Mouse (Mus musculus): ENCODE measurements at regions not wholly inside any gene's neighbourhood (a gene's known extent, or its start where the extent isn't known, plus 50 kb on each side); places are given as distances from the start of the nearest gene placed in this dataset.

DNA sequence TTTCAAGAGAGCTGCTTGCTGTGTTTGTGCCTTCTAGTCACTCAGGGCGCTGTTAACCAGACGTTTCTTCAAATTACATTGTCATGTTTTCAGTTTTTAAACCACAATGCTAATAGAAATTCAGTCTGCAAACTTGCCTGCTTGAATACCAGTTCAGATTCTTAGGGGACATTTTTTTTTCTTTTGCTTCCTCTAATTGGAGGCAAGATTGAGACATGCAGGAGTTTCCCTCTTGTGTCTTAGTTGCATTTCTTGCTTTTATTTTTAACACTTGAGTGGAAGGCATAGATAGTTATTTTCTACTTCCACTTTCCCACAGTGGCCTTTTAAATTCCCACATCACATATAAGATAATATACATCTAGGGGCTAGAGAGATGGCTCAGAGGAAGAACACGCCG is 246.8 kb downstream of the Grpr start:
- Histone ChIP-seq H3K4me2 (ENCODE audit: low read depth, low read length) (no peak overlapping the region), H3K27ac (ENCODE audit: low read length) (no peak overlapping the region), H3K4me3 (ENCODE audit: low read length) (no peak overlapping the region), H3K4me1 (replicated peaks; ENCODE audit: control insufficient read depth, insufficient read depth, low read length) (no peaks in the 10 kb centered on the region), H3K9me3 (ENCODE audit: control insufficient read depth, low read length) (no peaks in the 10 kb centered on the region), H3K9ac (ENCODE audit: low read length) (no peak overlapping the region), H3K36me3 (ENCODE audit: control insufficient read depth, insufficient read depth, low read length) (no peaks in the 10 kb centered on the region), H3K27me3 (ENCODE audit: control insufficient read depth, insufficient read depth, low read depth, low read length) (no peaks in the 10 kb centered on the region)
- WGBS = 71% methylated on average over 4 of the region's 4 CpGs
- no peak for ATAC-seq (ENCODE audit: low read depth)

DNA sequence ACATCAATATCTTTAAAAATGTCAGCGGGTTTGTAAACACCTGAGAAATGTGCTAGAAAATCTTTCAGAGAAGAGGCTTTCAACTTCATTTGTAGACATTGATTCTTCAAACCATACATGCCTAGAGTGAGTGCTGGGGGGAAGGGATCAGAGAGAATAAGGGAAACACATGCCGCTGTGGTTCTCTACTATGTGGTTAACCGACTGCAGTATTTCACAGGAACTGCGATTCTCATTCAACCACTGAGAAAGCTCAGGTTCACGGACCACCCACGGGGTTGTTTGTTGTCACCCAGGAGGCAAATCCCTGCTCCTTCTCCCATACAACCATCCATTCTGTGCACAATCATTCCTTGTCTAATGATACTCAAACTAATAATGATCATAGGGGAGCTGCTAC is 248.4 kb downstream of the Grpr start:
- Histone ChIP-seq H3K36me3 (ENCODE audit: control insufficient read depth, insufficient read depth, low read length) (no peaks in the 10 kb centered on the region), H3K27ac (ENCODE audit: low read length) (no peak overlapping the region)
- no peak for ATAC-seq (ENCODE audit: low read depth)

DNA sequence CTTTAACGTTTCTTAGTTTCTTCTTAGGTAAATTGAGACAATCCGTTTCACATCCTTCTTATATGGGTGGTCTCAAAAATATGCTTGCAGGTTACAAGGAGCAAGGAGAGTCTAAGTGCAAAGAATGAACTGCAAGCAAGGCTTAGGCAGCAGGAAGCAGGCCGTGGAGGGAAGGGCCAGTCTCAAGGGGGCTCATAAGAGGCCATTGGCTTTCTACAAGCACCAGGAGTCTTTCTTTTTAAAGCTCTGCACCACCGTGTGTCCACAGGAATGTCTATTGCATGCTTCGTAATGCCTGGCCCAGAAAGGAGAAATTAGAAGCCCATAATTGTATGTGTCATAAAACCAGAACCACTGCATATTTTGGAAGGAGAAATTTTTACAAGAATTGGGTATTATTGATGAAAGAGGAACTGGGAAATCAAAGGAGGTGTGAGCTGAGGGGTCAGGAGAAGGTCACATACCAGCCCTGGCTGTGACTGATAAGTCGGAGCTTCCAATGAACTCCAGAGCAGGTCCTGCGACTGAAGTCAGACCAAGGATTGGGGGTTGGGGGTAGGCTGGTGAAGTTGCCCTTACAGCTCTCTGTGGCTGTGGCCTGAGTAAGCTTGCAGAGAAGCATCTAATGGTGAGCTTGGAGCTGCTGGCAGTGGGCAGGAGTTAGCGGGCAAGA is 252.4 kb downstream of the Grpr start:
- Histone ChIP-seq H3K9ac (ENCODE audit: low read length) (no peak overlapping the region), H3K27me3 (ENCODE audit: control insufficient read depth, insufficient read depth, low read depth, low read length) (no peaks in the 10 kb centered on the region), H3K4me2 (ENCODE audit: low read depth, low read length) (no peak overlapping the region), H3K4me3 (ENCODE audit: low read length) (no peak overlapping the region), H3K27ac (ENCODE audit: low read length) (no peak overlapping the region), H3K36me3 (ENCODE audit: control insufficient read depth, insufficient read depth, low read length) (no peaks in the 10 kb centered on the region), H3K9me3 (ENCODE audit: control insufficient read depth, low read length) (no peaks in the 10 kb centered on the region), H3K4me1 (replicated peaks; ENCODE audit: control insufficient read depth, insufficient read depth, low read length) (no peaks in the 10 kb centered on the region)
- WGBS = 38% methylated on average over 8 of the region's 8 CpGs
- 0 out of 2 replicates have a peak, but pooled peaks have one; percentile 36 for ATAC-seq (ENCODE audit: low read depth)

More for the DNA sequence above, 248.4 kb downstream of the Grpr start:
- Histone ChIP-seq H3K9me3 (ENCODE audit: control insufficient read depth, low read length) (no peaks in the 10 kb centered on the region), H3K4me3 (ENCODE audit: low read length) (no peak overlapping the region), H3K4me2 (ENCODE audit: low read depth, low read length) (no peak overlapping the region), H3K9ac (ENCODE audit: low read length) (no peak overlapping the region), H3K27me3 (ENCODE audit: control insufficient read depth, insufficient read depth, low read depth, low read length) (no peaks in the 10 kb centered on the region), H3K4me1 (replicated peaks; ENCODE audit: control insufficient read depth, insufficient read depth, low read length) (no peaks in the 10 kb centered on the region)
- WGBS = 81% methylated on average over 6 of the region's 6 CpGs

DNA sequence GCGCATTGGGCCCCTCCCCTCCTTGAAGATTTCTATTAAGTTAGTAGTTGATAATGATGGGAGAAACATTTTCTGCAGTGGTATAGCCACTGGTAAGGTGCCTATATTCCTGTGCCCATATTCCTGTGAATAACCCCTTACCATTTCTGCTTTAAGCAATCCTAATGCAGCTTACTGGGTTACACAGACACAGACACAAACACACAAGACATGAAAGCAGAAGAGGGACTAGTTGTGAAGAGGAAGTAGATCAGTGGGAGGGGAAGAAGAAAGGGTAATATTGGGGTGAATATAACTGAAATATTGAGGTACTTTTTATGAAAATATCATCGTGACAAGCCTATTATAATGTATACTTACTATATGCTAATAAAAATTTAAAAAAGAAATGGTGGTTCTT is 288.2 kb downstream of the Grpr start:
- Histone ChIP-seq H3K27ac (ENCODE audit: low read length) (no peak overlapping the region), H3K9ac (ENCODE audit: low read length) (no peak overlapping the region), H3K4me3 (ENCODE audit: low read length) (no peak overlapping the region), H3K27me3 (ENCODE audit: control insufficient read depth, insufficient read depth, low read depth, low read length) (no peaks in the 10 kb centered on the region; the same call in 1 of the 2 replicates), H3K4me2 (ENCODE audit: low read depth, low read length) (no peak overlapping the region), H3K9me3 (ENCODE audit: control insufficient read depth, low read length) (no peaks in the 10 kb centered on the region), H3K4me1 (replicated peaks; ENCODE audit: control insufficient read depth, insufficient read depth, low read length) (no peaks in the 10 kb centered on the region), H3K36me3 (ENCODE audit: control insufficient read depth, insufficient read depth, low read length) (no peaks in the 10 kb centered on the region)
- 92% methylated on average over 2 of the region's 2 CpGs for WGBS
- ATAC-seq (ENCODE audit: low read depth) = no peak

DNA sequence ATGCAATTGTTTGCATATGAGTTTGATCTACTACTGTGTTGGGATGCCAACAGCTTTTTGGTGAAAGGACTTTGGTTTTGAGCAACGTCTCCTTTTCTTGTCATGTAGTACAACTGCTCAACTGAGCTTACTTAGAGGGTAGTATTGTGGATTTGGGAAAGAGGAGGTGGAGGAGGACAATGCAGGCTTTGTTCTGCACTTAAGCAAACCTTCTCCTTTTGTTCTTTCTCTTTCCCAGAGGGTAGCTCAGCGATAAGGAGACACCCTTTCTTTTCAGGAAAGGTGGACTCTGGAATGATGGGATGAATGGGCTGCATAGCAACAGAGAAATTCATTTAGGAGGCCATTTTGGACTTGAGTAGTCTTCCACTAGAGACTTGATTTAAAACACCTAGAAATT is 288.6 kb upstream of the S100g start:
- Histone ChIP-seq H3K36me3 (ENCODE audit: control insufficient read depth, insufficient read depth, low read length) (no peaks in the 10 kb centered on the region), H3K4me3 (ENCODE audit: low read length) (no peak overlapping the region), H3K27ac (ENCODE audit: low read length) (no peak overlapping the region), H3K4me2 (ENCODE audit: low read depth, low read length) (no peak overlapping the region), H3K9ac (ENCODE audit: low read length) (no peak overlapping the region), H3K27me3 (ENCODE audit: control insufficient read depth, insufficient read depth, low read depth, low read length) (no peaks in the 10 kb centered on the region), H3K9me3 (ENCODE audit: control insufficient read depth, low read length) (no peaks in the 10 kb centered on the region), H3K4me1 (replicated peaks; ENCODE audit: control insufficient read depth, insufficient read depth, low read length) (no peaks in the 10 kb centered on the region)
- ATAC-seq (ENCODE audit: low read depth) = no peak
- 32% methylated on average over 2 of the region's 2 CpGs for WGBS

DNA sequence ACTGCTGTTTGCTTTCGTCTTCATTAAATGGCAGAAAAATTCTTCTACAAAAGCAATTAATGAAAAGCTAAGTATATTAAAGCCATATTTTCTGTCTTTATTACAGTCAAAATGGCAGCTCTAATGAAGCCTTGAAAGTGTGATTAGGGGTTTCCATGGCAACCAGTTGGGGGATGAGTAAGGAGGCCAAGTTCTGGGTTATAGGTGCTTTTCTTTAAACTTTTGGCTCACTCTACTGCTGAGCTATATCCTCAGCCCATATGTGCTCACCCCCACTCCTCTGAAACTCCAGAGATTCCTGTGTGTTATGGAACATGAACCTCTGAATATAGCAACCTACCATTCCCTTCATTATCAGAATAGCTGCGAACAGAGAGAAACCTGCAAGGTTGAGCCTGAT is 240.9 kb upstream of the S100g start:
- Histone ChIP-seq H3K4me1 (replicated peaks; ENCODE audit: control insufficient read depth, insufficient read depth, low read length) (no peaks in the 10 kb centered on the region), H3K4me2 (ENCODE audit: low read depth, low read length) (no peak overlapping the region), H3K27me3 (ENCODE audit: control insufficient read depth, insufficient read depth, low read depth, low read length) (no peaks in the 10 kb centered on the region; the same call in 1 of the 2 replicates), H3K4me3 (ENCODE audit: low read length) (no peak overlapping the region), H3K36me3 (ENCODE audit: control insufficient read depth, insufficient read depth, low read length) (no peaks in the 10 kb centered on the region), H3K27ac (ENCODE audit: low read length) (no peak overlapping the region), H3K9me3 (ENCODE audit: control insufficient read depth, low read length) (no peaks in the 10 kb centered on the region), H3K9ac (ENCODE audit: low read length) (no peak overlapping the region)
- no peak for ATAC-seq (ENCODE audit: low read depth)
- 93% methylated on average over 2 of the region's 2 CpGs for WGBS

DNA sequence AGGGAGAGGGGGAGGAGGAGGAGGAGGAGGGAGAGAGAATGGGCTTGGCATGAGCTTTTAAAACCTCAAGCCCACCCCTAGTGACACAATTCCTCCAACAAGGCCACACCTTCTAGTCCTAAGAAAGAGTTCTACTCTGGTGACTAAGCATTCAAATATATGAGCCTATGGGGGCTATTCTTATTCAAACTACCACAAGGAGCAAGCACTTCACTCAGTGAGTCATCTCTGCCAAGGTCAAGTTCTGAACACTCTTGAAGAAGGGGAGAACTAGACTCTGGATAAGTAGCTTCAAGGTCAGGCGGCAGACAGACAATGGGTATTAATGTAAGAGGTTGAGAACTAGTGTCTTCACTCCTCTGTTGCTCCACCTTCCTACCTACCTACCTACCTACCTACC is 239.0 kb upstream of the S100g start:
- no peak overlapping the region for H3K9ac ChIP-seq (ENCODE audit: low read length)
- no peaks in the 10 kb centered on the region for H3K9me3 ChIP-seq (ENCODE audit: control insufficient read depth, low read length)
- H3K27ac ChIP-seq (ENCODE audit: low read length) = no peak overlapping the region
- H3K27me3 ChIP-seq (ENCODE audit: control insufficient read depth, insufficient read depth, low read depth, low read length) = no peaks in the 10 kb centered on the region
- H3K4me1 ChIP-seq (replicated peaks; ENCODE audit: control insufficient read depth, insufficient read depth, low read length) = no peaks in the 10 kb centered on the region
- H3K36me3 ChIP-seq (ENCODE audit: control insufficient read depth, insufficient read depth, low read length) = no peaks in the 10 kb centered on the region
- H3K4me2 ChIP-seq (ENCODE audit: low read depth, low read length) = no peak overlapping the region
- 82% methylated on average over 1 of the region's 1 CpGs for WGBS
- H3K4me3 ChIP-seq (ENCODE audit: low read length) = no peak overlapping the region
- no peak for ATAC-seq (ENCODE audit: low read depth)

DNA sequence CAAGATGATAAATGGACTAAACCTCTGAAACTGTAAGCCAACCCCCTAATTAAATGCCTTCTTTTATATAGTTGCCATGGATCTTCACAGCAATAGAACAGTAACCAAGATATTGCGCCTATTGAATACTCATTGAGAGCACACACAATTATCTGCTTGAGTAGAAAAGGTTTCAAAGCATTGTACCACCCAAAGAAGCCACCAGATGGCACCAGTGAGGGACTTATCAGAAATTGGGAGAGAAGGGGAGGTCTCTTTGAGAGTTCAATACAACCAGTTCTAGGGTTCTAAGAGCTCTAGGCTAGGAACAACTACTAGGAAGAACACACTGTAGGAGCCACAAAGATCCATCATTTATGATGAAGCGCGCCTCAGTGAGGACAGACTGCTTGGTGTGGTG is 217.2 kb upstream of the S100g start:
- Histone ChIP-seq H3K4me2 (ENCODE audit: low read depth, low read length) (no peak overlapping the region), H3K27ac (ENCODE audit: low read length) (no peak overlapping the region), H3K27me3 (ENCODE audit: control insufficient read depth, insufficient read depth, low read depth, low read length) (no peaks in the 10 kb centered on the region), H3K36me3 (ENCODE audit: control insufficient read depth, insufficient read depth, low read length) (no peaks in the 10 kb centered on the region), H3K9me3 (ENCODE audit: control insufficient read depth, low read length) (no peaks in the 10 kb centered on the region), H3K9ac (ENCODE audit: low read length) (no peak overlapping the region), H3K4me1 (replicated peaks; ENCODE audit: control insufficient read depth, insufficient read depth, low read length) (no peaks in the 10 kb centered on the region), H3K4me3 (ENCODE audit: low read length) (no peak overlapping the region)
- WGBS = 92% methylated on average over 3 of the region's 3 CpGs
- ATAC-seq (ENCODE audit: low read depth) = no peak

DNA sequence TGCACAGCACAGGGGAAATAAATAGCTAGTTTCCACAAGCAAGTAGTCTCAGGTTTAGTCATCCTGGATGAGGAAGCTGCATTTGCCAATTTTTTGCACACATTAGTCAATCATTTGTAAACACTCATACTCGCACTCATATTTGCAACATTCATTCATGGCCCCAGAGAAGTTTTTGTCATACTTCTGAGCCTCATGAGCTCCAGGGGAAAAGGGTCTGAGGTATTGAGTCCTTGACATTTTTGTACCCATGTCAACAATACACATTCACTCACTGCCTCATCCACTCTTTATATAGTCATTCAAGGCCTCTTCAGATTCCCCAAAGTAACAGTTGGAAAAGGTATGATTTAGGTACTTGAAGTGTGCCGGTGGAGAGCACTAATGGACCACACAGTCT is 200.4 kb upstream of the S100g start:
- Histone ChIP-seq H3K27me3 (ENCODE audit: control insufficient read depth, insufficient read depth, low read depth, low read length) (no peaks in the 10 kb centered on the region), H3K9me3 (ENCODE audit: control insufficient read depth, low read length) (no peaks in the 10 kb centered on the region), H3K4me1 (replicated peaks; ENCODE audit: control insufficient read depth, insufficient read depth, low read length) (no peaks in the 10 kb centered on the region), H3K27ac (ENCODE audit: low read length) (no peak overlapping the region), H3K9ac (ENCODE audit: low read length) (no peak overlapping the region), H3K36me3 (ENCODE audit: control insufficient read depth, insufficient read depth, low read length) (no peaks in the 10 kb centered on the region), H3K4me3 (ENCODE audit: low read length) (no peak overlapping the region), H3K4me2 (ENCODE audit: low read depth, low read length) (no peak overlapping the region)
- peak; percentile 60; the same call in 1 of the 2 replicates for ATAC-seq (ENCODE audit: low read depth)
- 62% methylated on average over 2 of the region's 2 CpGs for WGBS

DNA sequence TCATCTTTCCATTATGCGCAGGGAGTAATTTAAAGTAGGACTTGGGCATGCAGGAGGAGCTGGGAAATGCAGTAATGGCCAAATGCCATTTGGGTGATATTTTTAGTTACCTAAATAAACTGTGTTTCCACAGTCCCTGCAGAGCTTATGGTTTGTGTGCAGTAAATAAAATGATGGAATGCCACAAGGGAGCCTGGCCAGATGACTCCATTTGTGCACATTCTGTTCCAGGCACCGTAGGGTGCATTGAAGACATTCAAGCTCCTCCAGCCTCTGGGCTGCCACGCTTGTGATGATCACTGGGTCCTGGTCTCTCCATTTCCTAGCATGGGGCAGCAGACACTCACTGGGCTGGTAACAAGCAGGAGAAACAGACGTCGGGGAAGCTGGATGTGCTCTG is 190.9 kb upstream of the S100g start:
- H3K9ac ChIP-seq (ENCODE audit: low read length) = no peak overlapping the region
- H3K27me3 ChIP-seq (ENCODE audit: control insufficient read depth, insufficient read depth, low read depth, low read length) = no peaks in the 10 kb centered on the region
- no peak overlapping the region for H3K27ac ChIP-seq (ENCODE audit: low read length)
- H3K36me3 ChIP-seq (ENCODE audit: control insufficient read depth, insufficient read depth, low read length) = no peaks in the 10 kb centered on the region
- 75% methylated on average over 5 of the region's 5 CpGs for WGBS
- H3K4me1 ChIP-seq (replicated peaks; ENCODE audit: control insufficient read depth, insufficient read depth, low read length) = no peaks in the 10 kb centered on the region
- ATAC-seq (ENCODE audit: low read depth) = no peak
- no peaks in the 10 kb centered on the region for H3K9me3 ChIP-seq (ENCODE audit: control insufficient read depth, low read length)
- H3K4me3 ChIP-seq (ENCODE audit: low read length) = no peak overlapping the region
- H3K4me2 ChIP-seq (ENCODE audit: low read depth, low read length) = no peak overlapping the region
